Mouse (Mus musculus) ES-E14 (cell line): ENCODE measurements at regions not wholly inside any gene's neighbourhood (a gene's known extent, or its start where the extent isn't known, plus 50 kb on each side); places are given as distances from the start of the nearest gene placed in this dataset.

Experiments used
- CHD2 ChIP-seq: IDR thresholded peaks from 2 replicates; pipeline ENCODE4 v1.6.1; 2014; ENCODE audit warnings: mild to moderate bottlenecking, low read depth, low read length, inconsistent platforms
- HCFC1 ChIP-seq: IDR thresholded peaks from 2 replicates; pipeline ENCODE4 v1.6.1; 2012; ENCODE audit warnings: low read length, inconsistent platforms, borderline replicate concordance; ENCODE audit not compliant: insufficient read depth
- MAFK ChIP-seq: IDR thresholded peaks from 2 replicates; pipeline ENCODE4 v1.6.1; 2014; ENCODE audit warnings: mild to moderate bottlenecking, low read depth, low read length, inconsistent platforms; ENCODE audit not compliant: insufficient read depth

DNA sequence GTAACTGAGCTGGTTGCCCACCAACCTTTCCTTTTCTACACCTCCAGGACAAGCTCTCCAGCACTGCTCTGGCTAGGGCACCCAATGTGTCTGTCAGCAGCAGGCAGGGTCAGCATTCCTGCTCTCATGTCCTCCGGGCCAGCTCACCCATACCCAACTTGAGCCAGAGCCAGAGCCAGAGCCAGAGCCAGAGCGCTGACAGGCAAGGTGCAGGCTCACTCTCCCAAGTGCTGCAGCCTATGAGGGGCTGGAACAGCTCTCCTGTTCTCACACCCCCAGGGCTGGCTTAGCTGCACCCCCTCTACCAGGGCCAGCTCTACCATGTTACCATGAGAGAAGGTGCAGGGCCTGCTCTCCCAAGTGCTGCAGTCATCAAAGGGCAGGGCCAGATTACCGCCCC lies 145.8 kb upstream of the Frmd4a start:
- TF ChIP-seq MAFK, result no peak
- no peak for TF ChIP-seq HCFC1
- no peak for TF ChIP-seq CHD2
